Mouse (Mus musculus) ovary, adult 10 weeks (tissue): ENCODE measurements around the gene Gm29797. TPM values are rescaled to one million over a fixed set of nuclear protein-coding genes. Genes with fewer than 3 reads are reported as not detected.

ENCODE experiments used
- polyA plus RNA-seq: library from polyadenylated mRNA; stranded (reverse); fragments of 350-450 nt; fragmentation: Illumina TruSeq; extraction: RNeasy Lipid Tissue Mini Kit (QIAGEN cat#74804); gene quantifications from one replicate; pipeline ENCODE4 v1.2.3, GENCODE M21; 2014

Gm29797 gene
- not detected for polyA plus RNA-seq

GRCm38 (mm10) chr2:181656734-181657133 lies at the start of gene Gm29797:
Gene Gm29797, plus strand, starts transcription at chr2:181657034.

DNA sequence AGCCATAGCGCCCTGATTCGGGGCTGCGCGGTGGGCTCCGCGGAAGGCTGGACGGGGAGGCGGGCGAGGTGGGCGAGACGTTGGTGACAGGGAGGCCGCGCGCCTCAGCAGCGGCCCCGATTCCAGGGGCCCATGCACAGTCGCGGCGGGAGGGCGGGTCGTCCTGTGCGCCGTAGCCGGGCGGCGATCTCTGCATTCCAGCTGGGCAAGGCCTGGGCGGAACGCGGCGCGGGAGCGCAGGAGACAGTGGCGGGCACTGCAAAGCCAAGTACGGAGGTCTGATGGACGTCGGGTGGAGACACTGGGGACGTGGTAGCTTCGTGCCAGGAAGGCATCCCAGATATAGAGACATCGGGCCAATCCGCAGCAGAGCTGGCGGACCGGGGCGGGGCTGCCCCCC lies 14.5 kb downstream of the Gm29797 start, which contains the start of gene Sox18:
Gene Sox18, minus strand, starts transcription at position 315 of the 400 bp plus-strand sequence.

DNA sequence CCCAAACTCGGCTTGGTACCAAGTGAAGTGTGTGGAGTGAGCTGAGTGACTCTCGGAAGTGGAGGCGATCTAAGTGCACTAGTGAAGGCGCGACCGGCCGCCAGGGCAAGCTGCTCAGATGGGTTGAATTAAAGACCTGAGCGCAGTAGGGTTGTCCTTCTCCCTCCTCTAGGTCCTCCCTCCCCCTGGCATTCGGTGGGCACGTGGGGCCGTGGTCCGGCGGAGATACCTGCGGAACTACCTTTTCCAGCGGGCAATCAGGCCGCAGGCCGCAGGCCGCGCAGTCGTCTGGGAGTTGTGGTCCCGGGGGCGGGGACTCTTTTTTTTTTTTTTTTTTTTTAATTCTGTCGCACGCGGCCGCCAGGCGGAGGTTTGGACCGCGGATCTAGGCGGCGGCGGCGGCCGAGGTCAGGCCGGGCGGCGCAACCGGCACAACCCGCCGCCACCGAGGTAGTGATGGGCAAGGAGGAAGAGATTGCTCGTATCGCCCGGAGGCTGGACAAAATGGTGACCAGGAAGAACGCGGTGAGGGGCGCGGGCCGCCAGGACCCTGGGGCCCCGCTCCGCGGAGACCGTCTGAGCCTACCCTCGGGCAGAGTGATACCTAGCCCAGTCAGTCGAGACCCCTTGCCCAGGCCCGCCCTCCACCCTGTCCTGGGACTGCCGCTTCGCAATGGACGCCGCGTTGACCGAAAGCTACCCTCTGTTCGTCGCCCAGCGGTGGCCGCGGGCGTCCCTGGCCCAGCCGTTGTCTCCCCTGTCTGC lies 23.3 kb downstream of the Gm29797 start, which contains the start of gene Tcea2:
Gene Tcea2, plus strand, starts transcription at position 360 of the 765 bp plus-strand sequence.

GRCm38 (mm10) chr2:181693339-181694280 lies 36.8 kb downstream of the Gm29797 start, which contains the start of gene Rgs19:
Gene Rgs19, minus strand, starts transcription at chr2:181693977.

GRCm38 (mm10) chr2:181698241-181698640 lies 41.4 kb downstream of the Gm29797 start, which contains the start of gene Lkaaear1:
Gene Lkaaear1, minus strand, starts transcription at chr2:181698442.

Other genes starting within 250 kb of the Gm29797 start
- gene Zbtb46, start 197.6 kb upstream of the Gm29797 start, polyA plus RNA-seq, result 11.5 TPM
- gene Abhd16b, start 163.8 kb upstream of the Gm29797 start, polyA plus RNA-seq, result not detected
- gene Tpd52l2, start 159.9 kb upstream of the Gm29797 start, polyA plus RNA-seq, result 69.5 TPM
- 43.8 TPM for gene Dnajc5, start 136.5 kb upstream of the Gm29797 start, polyA plus RNA-seq
- gene Uckl1, start 72.1 kb upstream of the Gm29797 start, polyA plus RNA-seq, result 9.2 TPM
- 55.6 TPM for gene Prpf6, start 65.2 kb upstream of the Gm29797 start, polyA plus RNA-seq
- gene Zfp512b, start 64.2 kb upstream of the Gm29797 start, polyA plus RNA-seq, result 3.9 TPM
- 6.8 TPM for gene Samd10, start 57.8 kb upstream of the Gm29797 start, polyA plus RNA-seq
- 0.66 TPM for gene Sox18, start 14.6 kb downstream of the Gm29797 start, polyA plus RNA-seq
- gene Tcea2, start 23.3 kb downstream of the Gm29797 start, polyA plus RNA-seq, result 0.43 TPM
- 24.6 TPM for gene Rgs19, start 36.9 kb downstream of the Gm29797 start, polyA plus RNA-seq
- gene Lkaaear1, start 41.4 kb downstream of the Gm29797 start, polyA plus RNA-seq, result not detected
- gene Oprl1, start 58.0 kb downstream of the Gm29797 start, polyA plus RNA-seq, result 0.88 TPM
- 0.11 TPM for gene Myt1, start 106.3 kb downstream of the Gm29797 start, polyA plus RNA-seq
- 190 TPM for gene Pcmtd2, start 180.8 kb downstream of the Gm29797 start, polyA plus RNA-seq
- 97.0 TPM for gene Polr3k, start 207.3 kb downstream of the Gm29797 start, polyA plus RNA-seq